Mouse (Mus musculus) G1E (cell line): ENCODE data around the gene Pelp1. TPM values are rescaled to one million over a fixed set of nuclear protein-coding genes. Genes with fewer than 3 reads are reported as not detected.
"Not testable (repeated sequence)": the region's sequence is repeated elsewhere in the genome, so short reads cannot be mapped to it uniquely, and the experiment has no call there.

Experiments used
- ATAC-seq: 2 replicates; pipeline ENCODE4 v1.8.0; 2016; ENCODE audit warnings: mild to moderate bottlenecking; ENCODE audit not compliant: insufficient number of reproducible peaks, poor library complexity, low FRiP score, severe bottlenecking; ENCODE audit errors: extremely low read depth
- DNase-seq: peaks from one replicate; pipeline ENCODE4 v3.0.0; 2012; ENCODE audit warnings: low spot score
- H3K27me3 ChIP-seq: 2 replicates; pipeline ENCODE4 v1.6.1; 2012; ENCODE audit warnings: mild to moderate bottlenecking, low read length, inconsistent platforms; ENCODE audit not compliant: insufficient read depth
- H3K36me3 ChIP-seq: replicated peaks from 2 replicates; pipeline ENCODE3; 2012; ENCODE audit warnings: mild to moderate bottlenecking, inconsistent platforms
- H3K4me1 ChIP-seq: 2 replicates; pipeline ENCODE4 v1.6.1; 2012; ENCODE audit warnings: low read depth, low read length, inconsistent platforms, mixed read lengths; ENCODE audit not compliant: insufficient read depth
- H3K4me3 ChIP-seq: 2 replicates; pipeline ENCODE4 v1.5.1; 2012; ENCODE audit warnings: low read depth, mild to moderate bottlenecking, inconsistent platforms, low read length, moderate library complexity, mixed read lengths
- H3K9me3 ChIP-seq: replicated peaks from 2 replicates; pipeline ENCODE4 v1.6.1; 2012; ENCODE audit warnings: inconsistent platforms
- CTCF ChIP-seq: IDR thresholded peaks from 2 replicates; pipeline ENCODE4 v1.5.1; 2012; ENCODE audit warnings: low read depth, low read length, inconsistent platforms, mixed read lengths
- GATA1 ChIP-seq: IDR thresholded peaks from 2 replicates; pipeline ENCODE4 v1.6.1; 2012; ENCODE audit warnings: borderline replicate concordance, low read length, inconsistent platforms, mixed read lengths
- GATA2 ChIP-seq: IDR thresholded peaks from 2 replicates; pipeline ENCODE4 v1.6.1; 2012; ENCODE audit warnings: low read depth, low read length, inconsistent platforms, borderline replicate concordance
- POLR2AphosphoS5 ChIP-seq: IDR thresholded peaks from 2 replicates; pipeline ENCODE4 v1.6.1; 2012; ENCODE audit warnings: low read depth, low read length, inconsistent platforms; ENCODE audit not compliant: insufficient replicate concordance
- TAL1 ChIP-seq: conservative IDR thresholded peaks from 2 replicates; pipeline ENCODE4 v1.6.1; 2012; ENCODE audit warnings: low read depth, low read length, inconsistent platforms, mixed read lengths
- polyA plus RNA-seq: library from polyadenylated mRNA; stranded (reverse); fragments of >175 nt; gene quantifications from 2 replicates; pipeline ENCODE4 v1.2.3, GENCODE M21; 2012
- total RNA-seq, 2 experiments: library from RNA; stranded (forward) in 1 of 2; stranded (reverse) in 1 of 2; fragments of 200-1000 nt in 1 of 2; fragments of >200 nt in 1 of 2; fragmentation: Nextera tagmentation in 1 of 2; gene quantifications; 2 replicates each; pipeline ENCODE4 v1.2.3; 2014 to 2017

Gene Pelp1
- total and polyA plus RNA-seq, 3 experiments, result 7.8 to 104 (median 39.9) TPM

DNA sequence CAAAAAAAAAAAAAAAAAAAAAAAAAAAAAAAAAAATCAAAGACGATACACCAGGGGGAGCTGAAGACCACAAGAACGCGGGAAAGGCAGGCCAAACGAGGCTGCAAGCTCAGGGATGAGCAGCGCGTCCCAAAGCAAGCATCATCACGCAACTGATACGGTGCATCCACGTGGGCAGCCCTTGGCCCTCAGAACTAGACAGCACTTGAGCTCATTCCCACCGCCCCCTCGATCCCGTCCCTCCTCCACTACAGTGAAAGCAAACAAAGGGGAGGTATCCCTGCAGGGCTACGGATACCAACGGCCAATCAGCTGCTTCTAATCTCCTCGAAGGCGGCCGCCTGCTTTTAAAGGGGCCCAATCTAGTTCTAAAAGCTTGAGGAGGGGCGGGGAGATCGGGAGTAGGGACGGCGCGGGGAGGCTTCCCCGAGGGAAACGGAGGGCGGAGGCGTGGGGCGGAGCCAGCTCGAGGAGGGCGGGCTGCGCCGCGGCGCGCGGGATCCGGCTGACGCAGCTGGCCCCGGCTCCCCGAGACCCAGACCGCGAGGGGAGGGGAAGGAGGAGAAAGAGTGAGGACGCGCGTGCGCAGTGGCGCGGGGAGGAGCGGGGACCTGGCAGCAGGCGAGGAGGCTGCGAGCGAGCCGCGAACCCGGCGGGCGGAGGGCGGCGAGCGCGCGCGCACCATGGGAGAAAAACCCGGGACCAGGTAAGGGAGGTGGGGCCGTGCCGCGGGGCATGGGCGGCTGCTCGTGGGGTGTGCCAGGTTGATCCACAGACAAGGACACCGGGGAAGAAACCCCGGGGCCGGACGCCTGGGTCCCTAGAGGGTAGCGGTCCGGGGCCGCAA, 22.4 kb upstream of the Pelp1 start, which contains the start of gene Arrb2:
Arrb2 (plus strand) TSS at position 588 of the 847 bp plus-strand sequence.
- H3K27me3 ChIP-seq, result peaks cover 7% of the 10 kb centered on the region
- H3K4me1 ChIP-seq, result peaks cover 55% of the 10 kb centered on the region
- peak within 1 kb of the TSS; percentile 79 for H3K4me3 ChIP-seq
- no peak for TF ChIP-seq CTCF
- peak; percentile 82 for ATAC-seq
- peaks cover 37% of the 10 kb centered on the region for H3K36me3 ChIP-seq
- no peaks in the 10 kb centered on the region for H3K9me3 ChIP-seq
- DNase-seq, result peak; percentile 98

GRCm38 (mm10) chr11:70431574-70431973, 21.7 kb upstream of the Pelp1 start:
- H3K4me1 ChIP-seq, result peaks cover 48% of the 10 kb centered on the region
- peak overlapping the region; percentile 79; the same call in 1 of the 2 replicates for H3K4me3 ChIP-seq
- ATAC-seq (no peak), DNase-seq (no peak)
- H3K36me3 ChIP-seq, result peaks cover 30% of the 10 kb centered on the region
- no peaks in the 10 kb centered on the region for H3K9me3 ChIP-seq
- peaks cover 8% of the 10 kb centered on the region for H3K27me3 ChIP-seq
- TF ChIP-seq POLR2AphosphoS5, result no peak
- TF ChIP-seq TAL1, result no peak
- no peak for TF ChIP-seq GATA1
- TF ChIP-seq GATA2, result no peak
- TF ChIP-seq CTCF, result no peak

GRCm38 (mm10) chr11:70426598-70426997, 16.8 kb upstream of the Pelp1 start:
- H3K9me3 ChIP-seq, H3K4me1 ChIP-seq, H3K36me3 ChIP-seq, H3K4me3 ChIP-seq, DNase-seq, ATAC-seq: not testable (repeated sequence)
- peaks cover 18% of the 10 kb centered on the region for H3K27me3 ChIP-seq

- H3K9me3 ChIP-seq, result no peaks in the 10 kb centered on the region
- no peaks in the 10 kb centered on the region for H3K36me3 ChIP-seq
- ATAC-seq (no peak), DNase-seq (no peak)
- no peak overlapping the region for H3K4me3 ChIP-seq
- TF ChIP-seq CTCF (no peak), GATA2 (no peak), GATA1 (no peak), POLR2AphosphoS5 (no peak), TAL1 (no peak)
- H3K4me1 ChIP-seq, result no peaks in the 10 kb centered on the region
- peaks cover 19% of the 10 kb centered on the region for H3K27me3 ChIP-seq
Measured at GRCm38 (mm10) chr11:70419486-70419885, 9.7 kb upstream of the Pelp1 start.

GRCm38 (mm10) chr11:70418199-70418598, 8.4 kb upstream of the Pelp1 start:
- DNase-seq, result no peak
- ATAC-seq, result no peak
- Histone ChIP-seq H3K36me3 (no peaks in the 10 kb centered on the region), H3K9me3 (no peaks in the 10 kb centered on the region), H3K27me3 (peaks cover 19% of the 10 kb centered on the region), H3K4me1 (no peaks in the 10 kb centered on the region), H3K4me3 (no peak overlapping the region)
- TF ChIP-seq GATA1 (no peak), POLR2AphosphoS5 (no peak), CTCF (no peak), TAL1 (no peak), GATA2 (no peak)

- H3K4me3 ChIP-seq, result no peak overlapping the region
- TF ChIP-seq CTCF, result peak; percentile 90
- TF ChIP-seq GATA2, result no peak
- DNase-seq, result no peak
- peaks cover 10% of the 10 kb centered on the region for H3K27me3 ChIP-seq
- ATAC-seq, result no peak
- no peaks in the 10 kb centered on the region for H3K36me3 ChIP-seq
- H3K9me3 ChIP-seq, result no peaks in the 10 kb centered on the region
- peaks cover 9% of the 10 kb centered on the region for H3K4me1 ChIP-seq
Measured at GRCm38 (mm10) chr11:70413961-70414360, 4.1 kb upstream of the Pelp1 start.

DNA sequence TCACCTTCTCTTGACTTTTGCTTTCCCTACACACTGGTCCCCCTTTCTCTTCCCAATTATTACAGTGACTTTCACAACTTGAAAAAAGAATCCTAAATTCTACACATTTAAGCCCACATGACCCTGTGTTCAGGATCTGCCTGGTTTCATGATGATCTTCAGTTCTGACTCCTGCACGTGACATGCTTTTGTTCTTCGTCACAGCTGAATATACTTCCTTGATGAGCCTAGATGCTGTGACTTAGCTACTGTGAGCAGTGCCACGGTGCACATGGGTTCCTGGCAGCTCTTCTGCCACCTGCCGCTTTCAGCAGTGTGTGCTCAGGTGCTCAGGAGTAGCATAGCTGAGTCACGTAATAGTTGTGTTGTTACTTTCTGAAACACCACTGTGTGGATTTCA, 2.8 kb upstream of the Pelp1 start:
- no peaks in the 10 kb centered on the region for H3K9me3 ChIP-seq
- TF ChIP-seq TAL1 (no peak), GATA2 (no peak), CTCF (no peak), POLR2AphosphoS5 (no peak), GATA1 (no peak)
- peaks cover 7% of the 10 kb centered on the region for H3K27me3 ChIP-seq
- H3K4me1 ChIP-seq, result peaks cover 21% of the 10 kb centered on the region
- DNase-seq (no peak), ATAC-seq (no peak)
- H3K36me3 ChIP-seq, result peaks cover 11% of the 10 kb centered on the region
- no peak overlapping the region for H3K4me3 ChIP-seq
